Mouse (Mus musculus): Measurements from ENCODE around the gene Ctcfl. TPM values are rescaled to one million over a fixed set of nuclear protein-coding genes. Genes with fewer than 3 reads are reported as not detected.
"Not testable (repeated sequence)": the region's sequence is repeated elsewhere in the genome, so short reads cannot be mapped to it uniquely, and the experiment has no call there.

Ctcfl gene
- polyA plus RNA-seq, 1 experiment from 2014 or later, result 0.06 TPM

DNA sequence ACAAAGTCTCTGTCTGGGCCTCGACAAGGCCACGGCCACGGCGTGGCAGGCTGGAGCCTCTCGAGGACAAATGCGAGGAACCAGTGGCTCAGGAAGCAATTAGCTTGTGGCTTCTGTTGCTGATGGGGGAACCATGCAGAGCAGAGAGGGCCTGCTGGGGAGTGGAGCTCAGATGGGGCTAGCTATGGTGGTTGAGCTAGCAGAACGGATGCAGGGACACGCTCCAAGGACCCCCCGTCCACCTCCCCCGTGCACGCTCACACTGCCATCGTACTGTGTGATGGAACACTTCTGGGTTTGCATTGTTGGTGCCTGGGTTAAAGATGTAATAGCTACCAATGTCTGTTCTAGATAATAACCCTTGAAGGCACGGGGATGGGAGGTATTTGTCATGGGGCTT lies 12.9 kb upstream of the Ctcfl start:
- no peaks in the 10 kb centered on the region for H3K27me3 ChIP-seq (ENCODE audit: low read depth, poor library complexity, severe bottlenecking)

DNA sequence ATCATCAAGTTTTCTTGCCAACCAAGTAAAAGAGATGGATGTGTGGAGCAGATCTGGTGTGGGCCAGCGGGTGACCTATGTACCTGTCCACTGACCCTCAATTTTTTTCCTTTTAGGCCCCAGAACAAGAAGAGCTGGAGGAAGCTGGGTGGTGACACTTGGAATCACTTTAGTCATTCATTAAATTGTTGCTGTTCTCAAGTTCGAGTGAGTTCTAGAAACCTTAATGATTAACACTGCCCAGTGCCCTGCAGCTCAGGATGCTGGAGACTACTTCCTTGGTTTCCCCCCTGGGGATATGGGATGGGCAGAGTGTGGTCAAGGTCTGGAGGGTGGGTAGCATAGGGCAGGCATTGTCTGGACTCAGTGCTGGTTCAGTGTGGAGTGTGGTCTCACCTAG lies 9.8 kb upstream of the Ctcfl start:
- Histone ChIP-seq H3K9me3 (replicated peaks) (no peaks in the 10 kb centered on the region), H3K27ac (no peak overlapping the region), H3K27me3 (ENCODE audit: low read depth, poor library complexity, severe bottlenecking) (no peaks in the 10 kb centered on the region), H3K4me1 (no peaks in the 10 kb centered on the region), H3K36me3 (no peaks in the 10 kb centered on the region), H3K4me3 (no peak overlapping the region)
- 74% methylated on average over 2 of the region's 2 CpGs for WGBS
- DNase-seq (ENCODE audit: low spot score), result no peak

More for the DNA sequence above, 12.9 kb upstream of the Ctcfl start:
- Histone ChIP-seq H3K9me3 (replicated peaks) (no peaks in the 10 kb centered on the region), H3K27ac (no peak overlapping the region), H3K36me3 (no peaks in the 10 kb centered on the region), H3K4me1 (no peaks in the 10 kb centered on the region), H3K4me3 (no peak overlapping the region)
- DNase-seq (ENCODE audit: low spot score), result no peak
- WGBS, result 91% methylated on average over 13 of the region's 13 CpGs

DNA sequence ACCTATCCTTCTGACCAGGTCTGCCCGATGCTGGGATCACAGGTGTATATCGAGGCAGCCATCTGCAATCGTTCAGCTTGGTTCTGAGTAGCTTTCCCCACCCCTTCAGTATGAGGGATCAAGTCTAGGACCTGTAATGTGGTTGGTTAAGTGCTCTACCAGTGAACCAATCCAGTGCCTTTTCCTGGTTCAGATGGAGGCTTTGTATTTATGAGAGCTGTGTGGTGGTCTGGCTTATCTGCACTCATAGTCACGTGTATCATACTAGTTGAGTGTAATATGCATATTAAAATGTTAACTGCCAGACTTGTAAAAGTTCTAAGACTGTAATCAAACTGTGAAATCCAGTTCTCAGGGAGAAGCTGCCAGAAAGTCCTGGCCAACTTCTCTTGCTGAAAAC lies 7.1 kb upstream of the Ctcfl start:
- H3K27me3 ChIP-seq (ENCODE audit: low read depth, poor library complexity, severe bottlenecking), result no peaks in the 10 kb centered on the region
- no peak for DNase-seq (ENCODE audit: low spot score)
- no peak overlapping the region for H3K4me3 ChIP-seq
- no peaks in the 10 kb centered on the region for H3K36me3 ChIP-seq
- H3K4me1 ChIP-seq, result no peaks in the 10 kb centered on the region
- no peak overlapping the region for H3K27ac ChIP-seq
- no peaks in the 10 kb centered on the region for H3K9me3 ChIP-seq (replicated peaks)
- 87% methylated on average over 4 of the region's 4 CpGs for WGBS

DNA sequence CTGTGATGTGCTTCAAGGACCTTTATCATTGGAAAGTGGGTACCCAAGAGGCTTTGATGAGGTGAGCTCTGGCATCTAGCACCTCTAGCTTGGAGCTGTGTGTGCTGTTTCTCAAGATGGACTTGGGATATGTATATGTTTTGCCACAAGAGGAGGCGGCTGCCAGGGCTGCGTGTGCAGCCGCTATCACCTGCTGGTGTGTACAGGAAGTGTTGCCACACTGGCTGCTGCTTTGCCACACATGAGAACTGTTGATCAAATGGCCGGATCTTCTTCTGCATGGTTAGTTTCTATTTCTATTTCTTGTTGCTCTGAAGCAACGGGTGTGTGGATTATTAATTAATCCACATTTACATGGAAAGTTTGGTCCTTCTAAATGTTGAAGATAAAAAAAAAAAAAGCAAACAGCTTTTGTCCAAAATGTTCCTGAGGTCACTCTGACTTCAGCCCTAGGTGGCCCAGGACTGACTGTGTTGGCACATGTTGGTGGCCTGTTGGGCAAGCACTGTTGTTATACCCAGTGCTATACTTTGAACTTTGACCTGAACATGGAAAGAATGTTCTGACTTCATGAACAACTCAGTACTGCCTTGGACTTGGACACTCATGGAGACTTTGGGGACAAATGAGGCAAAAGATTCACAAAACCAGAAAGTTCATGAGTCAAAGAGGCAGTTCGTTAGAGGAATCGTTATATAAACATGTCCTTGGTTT lies 4.9 kb upstream of the Ctcfl start:
- Histone ChIP-seq H3K36me3 (no peaks in the 10 kb centered on the region), H3K27ac (no peak overlapping the region), H3K27me3 (ENCODE audit: low read depth, poor library complexity, severe bottlenecking) (no peaks in the 10 kb centered on the region), H3K9me3 (replicated peaks) (no peaks in the 10 kb centered on the region), H3K4me3 (no peak overlapping the region), H3K4me1 (no peaks in the 10 kb centered on the region)
- no peak for DNase-seq (ENCODE audit: low spot score)
- 94% methylated on average over 7 of the region's 7 CpGs for WGBS

DNA sequence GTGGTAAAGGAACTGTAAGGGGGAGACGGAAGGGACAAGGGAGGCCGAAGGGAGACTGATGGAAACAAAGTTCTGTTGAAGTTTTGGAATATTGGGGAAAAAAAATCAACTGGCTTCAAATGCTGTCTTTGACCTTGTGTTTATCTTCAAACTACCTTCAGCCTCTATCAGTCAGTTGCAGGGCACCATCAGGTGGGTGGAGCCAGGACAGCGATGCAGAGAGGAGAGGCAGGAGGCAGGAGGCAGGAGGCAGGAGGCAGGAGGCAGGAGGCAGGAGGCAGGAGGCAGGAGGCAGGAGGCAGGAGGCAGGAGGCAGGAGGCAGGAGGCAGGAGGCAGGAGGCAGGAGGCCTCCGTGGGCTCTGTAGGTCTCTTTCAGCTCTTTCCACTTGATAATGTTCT lies 792 bp upstream of the Ctcfl start:
- DNase-seq (ENCODE audit: low spot score); H3K36me3 ChIP-seq: not testable (repeated sequence)
- WGBS, result 75% methylated on average over 4 of the region's 4 CpGs

DNA sequence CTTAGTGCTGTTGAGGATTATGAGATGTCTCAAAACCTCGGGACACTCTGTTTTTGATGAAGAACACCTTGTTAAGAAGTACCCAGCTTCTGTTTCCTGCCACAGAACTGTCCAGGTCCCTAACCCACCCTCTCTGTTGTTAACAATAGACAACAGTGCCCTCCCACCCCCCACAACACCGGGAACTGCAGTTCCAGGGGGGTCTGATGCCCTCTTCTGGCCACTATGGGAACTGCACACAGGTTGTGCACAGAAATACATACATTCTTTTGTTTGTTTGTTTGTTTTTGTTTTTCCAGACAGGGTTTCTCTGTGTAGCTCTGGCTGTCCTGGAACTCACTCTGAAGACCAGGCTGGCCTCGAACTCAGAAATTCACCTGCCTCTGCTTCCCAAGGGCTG lies 5.5 kb downstream of the Ctcfl start:
- not testable (repeated sequence) for H3K4me1 ChIP-seq; H3K36me3 ChIP-seq; H3K27me3 ChIP-seq (ENCODE audit: low read depth, poor library complexity, severe bottlenecking); DNase-seq (ENCODE audit: low spot score); H3K4me3 ChIP-seq; H3K27ac ChIP-seq; H3K9me3 ChIP-seq (replicated peaks)
- WGBS, result 63% methylated on average over 3 of the region's 3 CpGs

More for the DNA sequence above, 792 bp upstream of the Ctcfl start:
- not testable (repeated sequence) for H3K9me3 ChIP-seq (replicated peaks); H3K4me3 ChIP-seq; H3K27me3 ChIP-seq (ENCODE audit: low read depth, poor library complexity, severe bottlenecking); H3K27ac ChIP-seq; H3K4me1 ChIP-seq

DNA sequence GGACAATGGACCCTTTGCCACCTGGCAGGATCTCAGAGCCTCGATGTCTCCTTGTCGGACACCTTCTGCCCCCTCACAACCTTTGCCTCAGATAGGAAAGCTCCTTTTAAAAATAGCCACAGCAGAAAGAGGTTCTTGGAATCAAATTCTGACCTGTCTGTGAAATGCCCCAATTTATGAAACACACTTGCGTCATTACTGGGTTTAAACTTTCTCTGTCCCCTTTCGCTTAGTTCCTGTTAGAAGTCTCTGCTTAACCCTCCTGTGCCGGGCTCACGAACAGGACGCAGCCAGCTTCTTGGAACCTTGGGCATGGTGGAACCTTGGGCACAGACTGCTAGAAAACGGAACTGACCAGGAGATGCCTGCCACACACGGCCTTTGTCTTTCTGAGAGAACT lies 8.8 kb downstream of the Ctcfl start:
- Histone ChIP-seq H3K27ac (no peak overlapping the region), H3K9me3 (replicated peaks) (no peaks in the 10 kb centered on the region), H3K4me3 (no peak overlapping the region), H3K27me3 (ENCODE audit: low read depth, poor library complexity, severe bottlenecking) (peaks cover 16% of the 10 kb centered on the region), H3K36me3 (no peaks in the 10 kb centered on the region), H3K4me1 (peaks cover 5% of the 10 kb centered on the region; the same call in 1 of the 2 replicates)
- 91% methylated on average over 9 of the region's 9 CpGs for WGBS
- DNase-seq (ENCODE audit: low spot score), result no peak

DNA sequence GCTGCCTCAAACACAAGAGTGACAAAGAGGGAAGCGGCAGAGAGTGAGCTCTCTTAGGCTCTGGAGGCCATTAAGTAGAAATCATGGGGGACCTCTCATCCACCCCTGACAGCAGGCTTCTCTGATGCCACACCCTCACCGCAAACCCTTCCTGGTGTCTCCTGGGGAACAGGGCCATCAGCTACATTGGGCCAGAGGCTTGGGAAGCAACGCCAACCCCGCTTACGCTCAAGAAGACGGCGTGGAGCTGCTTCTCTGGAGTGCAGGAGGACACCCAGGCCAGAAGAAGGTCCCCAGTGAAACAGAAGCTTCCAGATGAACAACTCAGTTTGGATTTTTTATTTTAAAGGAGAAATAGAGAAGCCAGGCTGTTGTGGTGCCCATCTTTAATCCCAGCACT lies 9.8 kb downstream of the Ctcfl start:
- H3K9me3 ChIP-seq (replicated peaks), result no peaks in the 10 kb centered on the region
- peaks cover 23% of the 10 kb centered on the region for H3K27me3 ChIP-seq (ENCODE audit: low read depth, poor library complexity, severe bottlenecking)
- 92% methylated on average over 7 of the region's 7 CpGs for WGBS
- no peak overlapping the region for H3K27ac ChIP-seq
- no peak for DNase-seq (ENCODE audit: low spot score)
- no peak overlapping the region for H3K4me3 ChIP-seq
- H3K4me1 ChIP-seq, result peaks cover 5% of the 10 kb centered on the region; the same call in 1 of the 2 replicates
- no peaks in the 10 kb centered on the region for H3K36me3 ChIP-seq

DNA sequence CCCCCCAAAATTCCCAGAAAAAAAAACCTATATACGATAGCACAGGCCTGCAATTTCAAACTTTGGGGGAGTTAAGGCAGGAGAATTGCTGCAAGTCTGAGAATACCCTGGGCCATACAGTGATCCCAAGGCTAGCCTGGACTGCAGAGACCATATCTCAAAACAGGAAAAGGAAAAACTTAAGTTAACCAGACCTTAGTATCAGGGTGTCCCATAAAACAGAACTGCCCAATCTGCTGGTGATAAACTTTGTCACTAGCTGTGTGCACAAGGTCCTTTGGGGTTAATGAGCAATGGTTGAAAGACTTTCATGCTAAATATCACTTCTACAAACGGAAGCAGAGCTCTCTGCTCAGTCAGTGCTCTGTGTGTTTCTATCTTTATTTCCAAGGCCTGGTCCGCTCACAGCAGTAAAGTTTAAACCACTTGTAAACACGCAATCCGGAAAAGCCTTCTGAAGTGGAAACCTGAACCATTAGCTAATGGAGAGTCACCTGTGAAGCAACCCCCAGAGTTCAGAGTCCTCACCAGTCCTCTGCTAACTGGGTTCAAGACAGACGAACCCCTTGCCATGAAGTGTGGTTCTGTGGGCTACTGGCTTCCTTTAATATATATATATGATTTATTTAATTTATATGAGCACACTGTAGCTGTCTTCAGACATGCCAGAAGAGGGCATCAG lies 10.7 kb downstream of the Ctcfl start:
- Histone ChIP-seq H3K27me3 (ENCODE audit: low read depth, poor library complexity, severe bottlenecking) (peaks cover 23% of the 10 kb centered on the region), H3K4me1 (peaks cover 5% of the 10 kb centered on the region; the same call in 1 of the 2 replicates), H3K4me3 (no peak overlapping the region), H3K9me3 (replicated peaks) (no peaks in the 10 kb centered on the region), H3K27ac (no peak overlapping the region), H3K36me3 (no peaks in the 10 kb centered on the region)
- DNase-seq (ENCODE audit: low spot score), result no peak
- WGBS, result 70% methylated on average over 6 of the region's 6 CpGs

DNA sequence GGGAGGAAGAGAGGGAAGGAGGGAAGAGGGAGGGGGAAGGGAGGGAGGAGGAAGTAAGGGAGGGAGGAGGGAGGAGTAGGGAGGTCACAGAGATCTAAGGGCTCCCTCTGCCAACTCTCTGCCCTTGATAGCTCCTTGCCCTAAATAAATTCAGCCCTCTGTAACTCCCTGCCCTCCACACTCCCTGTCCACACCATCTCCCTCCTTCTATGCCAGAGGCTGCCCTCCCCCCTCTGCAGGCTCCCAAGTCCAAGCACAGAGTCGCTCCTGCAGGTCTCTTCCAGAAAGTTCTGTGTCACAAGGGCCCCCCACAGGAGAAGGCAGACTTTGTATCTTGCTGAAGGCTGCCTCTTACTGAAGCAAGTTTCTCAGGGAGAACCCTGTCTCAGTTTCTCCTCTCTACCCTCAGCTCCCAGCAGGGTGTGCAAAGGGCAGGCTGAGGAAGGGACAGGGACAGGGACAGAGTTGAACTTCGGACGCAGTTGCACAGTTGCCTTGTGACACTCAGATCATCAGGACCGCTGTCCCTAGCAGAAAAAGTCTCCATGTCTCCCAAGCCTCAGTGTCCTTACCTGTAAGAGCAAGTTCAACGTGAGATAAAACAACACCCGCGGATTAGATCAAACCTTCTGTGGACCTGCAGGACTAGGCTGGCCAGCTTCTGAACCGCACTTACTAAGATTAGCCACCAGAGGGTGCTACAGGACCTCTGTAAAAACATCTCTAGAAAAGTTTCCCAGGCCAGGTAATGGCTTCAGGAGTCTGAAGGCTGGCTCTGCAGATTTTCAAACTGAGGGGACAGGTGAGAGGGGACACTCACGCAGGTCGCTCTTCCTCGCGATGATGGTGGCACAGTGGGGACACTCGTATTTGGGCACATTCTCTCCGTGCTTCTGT lies 12.2 kb downstream of the Ctcfl start:
- peaks cover 27% of the 10 kb centered on the region for H3K27me3 ChIP-seq (ENCODE audit: low read depth, poor library complexity, severe bottlenecking)
- DNase-seq (ENCODE audit: low spot score), result peak; percentile 80
- H3K27ac ChIP-seq, result no peak overlapping the region
- peaks cover 5% of the 10 kb centered on the region; the same call in 1 of the 2 replicates for H3K4me1 ChIP-seq
- H3K36me3 ChIP-seq, result no peaks in the 10 kb centered on the region
- H3K4me3 ChIP-seq, result no peak overlapping the region
- no peaks in the 10 kb centered on the region for H3K9me3 ChIP-seq (replicated peaks)
- WGBS, result 19% methylated on average over 14 of the region's 14 CpGs

DNA sequence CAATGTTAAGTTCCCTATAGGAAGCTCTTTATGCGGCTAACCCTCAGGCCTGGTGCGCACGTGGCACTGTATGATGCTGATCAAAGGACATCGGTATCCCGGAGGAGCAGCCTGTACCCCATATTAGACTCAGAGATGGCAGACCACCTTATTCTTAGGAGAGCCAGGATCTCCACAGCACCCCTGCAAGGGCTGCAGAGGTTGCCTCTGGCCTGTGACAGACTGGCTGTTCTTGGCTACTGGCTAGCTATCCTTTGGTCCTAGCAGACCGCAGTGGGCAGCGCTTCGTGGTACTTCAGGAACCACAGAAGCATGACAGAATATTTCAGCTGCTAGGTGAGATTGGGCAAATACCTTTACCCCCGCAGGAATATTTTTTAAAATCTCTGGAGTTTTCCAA lies 12.9 kb downstream of the Ctcfl start:
- Histone ChIP-seq H3K4me3 (no peak overlapping the region), H3K27ac (no peak overlapping the region), H3K27me3 (ENCODE audit: low read depth, poor library complexity, severe bottlenecking) (peaks cover 34% of the 10 kb centered on the region), H3K4me1 (peaks cover 5% of the 10 kb centered on the region; the same call in 1 of the 2 replicates), H3K9me3 (replicated peaks) (no peaks in the 10 kb centered on the region), H3K36me3 (no peaks in the 10 kb centered on the region)
- no peak for DNase-seq (ENCODE audit: low spot score)
- WGBS, result 86% methylated on average over 9 of the region's 9 CpGs

DNA sequence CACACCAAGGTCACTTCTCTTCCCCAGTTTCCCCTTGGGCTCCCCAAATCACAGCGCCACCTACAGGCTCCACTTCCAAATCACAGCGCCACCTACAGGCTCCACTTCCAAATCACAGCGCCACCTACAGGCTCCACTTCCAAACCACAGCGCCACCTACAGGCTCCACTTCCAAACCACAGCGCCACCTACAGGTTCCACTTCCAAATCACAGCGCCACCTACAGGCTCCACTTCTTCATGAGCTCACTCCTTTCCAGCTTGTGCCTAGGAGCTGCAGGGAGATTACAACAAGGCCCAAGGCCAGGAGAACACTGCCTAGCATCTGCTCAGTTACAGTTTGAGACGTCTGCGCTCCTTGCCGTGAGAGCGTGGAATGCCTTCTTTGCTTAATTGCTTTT lies 22.0 kb downstream of the Ctcfl start:
- DNase-seq (ENCODE audit: low spot score); H3K27ac ChIP-seq; H3K36me3 ChIP-seq; H3K9me3 ChIP-seq (replicated peaks); H3K4me3 ChIP-seq; H3K4me1 ChIP-seq: not testable (repeated sequence)
- peaks cover 11% of the 10 kb centered on the region for H3K27me3 ChIP-seq (ENCODE audit: low read depth, poor library complexity, severe bottlenecking)
- 93% methylated on average over 10 of the region's 10 CpGs for WGBS

DNA sequence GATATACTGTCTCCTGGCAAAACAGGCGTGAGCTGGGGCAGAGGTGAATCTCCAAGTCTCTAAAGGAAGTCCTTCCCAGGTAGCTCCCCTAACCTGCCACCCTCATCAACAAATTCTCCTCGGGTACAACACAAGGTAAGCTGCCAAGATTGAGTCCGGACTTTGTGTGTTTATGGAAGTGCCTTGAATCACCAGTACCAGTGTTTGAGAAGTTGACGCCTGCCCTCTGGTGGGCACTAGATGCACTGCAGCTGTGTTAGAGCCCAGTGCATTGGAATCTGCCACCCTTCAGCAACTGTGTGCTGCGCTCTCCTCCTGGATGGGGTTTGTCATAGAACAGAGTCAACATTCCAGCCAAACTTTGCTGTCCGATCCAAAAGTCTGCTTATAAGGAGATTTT lies 29.9 kb downstream of the Ctcfl start:
- no peak overlapping the region for H3K27ac ChIP-seq
- H3K4me3 ChIP-seq, result no peak overlapping the region
- H3K27me3 ChIP-seq (ENCODE audit: low read depth, poor library complexity, severe bottlenecking), result no peaks in the 10 kb centered on the region
- peak; percentile 91 for DNase-seq (ENCODE audit: low spot score)
- no peaks in the 10 kb centered on the region for H3K36me3 ChIP-seq
- 22% methylated on average over 6 of the region's 6 CpGs for WGBS
- peaks cover 11% of the 10 kb centered on the region; the same call in 1 of the 2 replicates for H3K4me1 ChIP-seq
- H3K9me3 ChIP-seq (replicated peaks), result no peaks in the 10 kb centered on the region
